ENCODE assay signal across 13 mouse cellular contexts in the genomic region with DNA sequence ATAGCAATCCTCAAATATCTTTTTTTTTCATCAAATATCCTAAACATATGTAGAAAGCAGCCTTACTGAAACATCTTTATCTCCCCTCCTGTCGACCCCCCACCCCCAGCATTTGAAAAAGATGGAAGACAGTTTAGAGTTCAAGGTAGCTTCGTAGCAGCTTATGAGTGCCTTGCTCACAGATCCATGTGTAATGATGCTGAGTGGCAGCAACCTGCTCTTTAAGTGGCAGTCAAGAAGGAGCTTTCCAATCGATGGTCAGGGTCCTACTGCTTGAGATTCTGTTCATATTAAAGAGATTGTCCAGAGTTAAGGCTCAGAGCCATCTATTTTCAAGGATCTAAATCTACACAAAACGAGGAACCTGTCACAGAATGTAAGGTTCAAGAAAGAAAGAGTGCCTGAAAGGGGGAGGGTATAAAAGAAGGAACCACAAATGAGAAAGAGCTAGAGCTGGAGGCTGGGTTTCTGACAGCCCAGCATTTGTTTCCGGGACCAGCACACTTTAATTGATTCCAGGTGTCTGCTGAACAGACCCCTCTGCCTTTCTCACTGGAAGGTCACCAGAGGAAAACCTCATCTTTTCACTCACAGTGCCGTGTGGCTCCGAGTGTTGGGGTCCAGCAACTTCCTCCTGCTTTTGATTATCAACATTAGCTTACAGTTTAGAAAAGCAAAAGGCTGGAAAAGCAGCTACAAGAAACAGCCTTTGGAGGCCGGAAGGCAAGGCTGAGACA. TPM values are rescaled to one million over a fixed set of nuclear protein-coding genes. Genes with fewer than 3 reads are reported as not detected.
A peak's percentile ranks its signal among the peaks of the same experiment; 100 is the strongest.
DNase-seq lines count a peak whose midpoint lies in the region; ATAC-seq lines count a peak whose summit lies in the region.
"Had no signal": no experiment of that assay in that cellular context is flagged by ENCODE, and none has a peak within 500 bp of the region (broad histone marks: within the 10 kb centered on the region; RNA-seq: fewer than 3 reads in every experiment).

No protein-coding gene starts in this region.

- no peaks in the 10 kb centered on the region for H3K36me3 ChIP-seq in forebrain, embryonic 10.5 days (replicated peaks)
- no peaks in the 10 kb centered on the region for H3K36me3 ChIP-seq in forebrain, embryonic 16.5 days (ENCODE audit: control insufficient read depth, insufficient read depth)
- no peaks in the 10 kb centered on the region for H3K36me3 ChIP-seq in limb, embryonic 11.5 days (ENCODE audit: control insufficient read depth, insufficient read depth, low read length)
- H3K36me3 ChIP-seq in kidney, embryonic 14.5 days (ENCODE audit: control insufficient read depth, insufficient read depth, low read length): no peaks in the 10 kb centered on the region

- ATAC-seq in forebrain, embryonic 16.5 days: no peak
- ATAC-seq in limb, embryonic 11.5 days (ENCODE audit: insufficient number of reproducible peaks, low FRiP score, low TSS enrichment, low read depth): peak; percentile 97
- no peak for ATAC-seq in kidney, embryonic 14.5 days (ENCODE audit: low FRiP score, low TSS enrichment)
- no peak for ATAC-seq in erythroblast, adult 5-6 weeks (replicated peaks; ENCODE audit: low FRiP score, poor library complexity, severe bottlenecking)
- ATAC-seq: inflammation-experienced regulatory T-cells, adult 6 months; midbrain, embryonic 16.5 days had no signal

- H3K4me2 ChIP-seq in forebrain, embryonic 16.5 days (ENCODE audit: low read length): no peak overlapping the region
- H3K4me2 ChIP-seq in limb, embryonic 11.5 days (ENCODE audit: low read depth, severe bottlenecking): peak overlapping the region; percentile 33
- no peak overlapping the region for H3K4me2 ChIP-seq in kidney, embryonic 14.5 days (replicated peaks; ENCODE audit: low read depth, low read length)
- H3K4me2 ChIP-seq: heart, embryonic 12.5 days; lung, embryonic 14.5 days had no signal

- 51% methylated on average over 8 of the region's 8 CpGs for WGBS in forebrain, embryonic 10.5 days
- WGBS in forebrain, embryonic 16.5 days: 51% methylated on average over 8 of the region's 8 CpGs
- 9% methylated on average over 8 of the region's 8 CpGs for WGBS in limb, embryonic 11.5 days
- WGBS in kidney, embryonic 14.5 days: 39% methylated on average over 8 of the region's 8 CpGs

- 0 out of 2 replicates have a peak overlapping the region, but pooled peaks have one; percentile 11 for H3K27ac ChIP-seq in forebrain, embryonic 10.5 days
- H3K27ac ChIP-seq in forebrain, embryonic 16.5 days (ENCODE audit: low read length): no peak overlapping the region
- H3K27ac ChIP-seq in limb, embryonic 11.5 days (replicated peaks; ENCODE audit: low read depth, low read length): peak overlapping the region; percentile 87
- H3K27ac ChIP-seq in kidney, embryonic 14.5 days (ENCODE audit: low read depth, low read length): no peak overlapping the region

- DNase-seq in forebrain, embryonic 10.5 days (ENCODE audit: extremely low spot score, low spot score): peak; percentile 25
- DNase-seq in thymus, postnatal 14 days: peak; percentile 10
- DNase-seq in thymus, adult 18-20 months: no peak
- DNase-seq in limb, embryonic 11.5 days (ENCODE audit: low spot score): peak; percentile 80
- DNase-seq in testis, postnatal 10 days (ENCODE audit: low spot score): no peak
- DNase-seq: lung, embryonic 14.5 days had no signal

- H3K9ac ChIP-seq in forebrain, embryonic 16.5 days (replicated peaks; ENCODE audit: low read depth, low read length): no peak overlapping the region
- H3K9ac ChIP-seq in limb, embryonic 11.5 days (ENCODE audit: low read length): no peak overlapping the region
- no peak overlapping the region for H3K9ac ChIP-seq in kidney, embryonic 14.5 days (ENCODE audit: low read depth, low read length)
- H3K9ac ChIP-seq: heart, embryonic 12.5 days; lung, embryonic 14.5 days had no signal

- peaks cover 9% of the 10 kb centered on the region for H3K4me1 ChIP-seq in forebrain, embryonic 10.5 days
- H3K4me1 ChIP-seq in forebrain, embryonic 16.5 days (replicated peaks; ENCODE audit: control insufficient read depth, insufficient read depth, low read length): no peaks in the 10 kb centered on the region
- H3K4me1 ChIP-seq in limb, embryonic 11.5 days (ENCODE audit: control insufficient read depth, insufficient read depth, low read length): peaks cover 14% of the 10 kb centered on the region; the same call in 1 of the 2 replicates
- H3K4me1 ChIP-seq in kidney, embryonic 14.5 days (ENCODE audit: control insufficient read depth, insufficient read depth, low read length): no peaks in the 10 kb centered on the region

- H3K4me3 ChIP-seq in forebrain, embryonic 10.5 days: no peak overlapping the region
- H3K4me3 ChIP-seq in forebrain, embryonic 16.5 days (replicated peaks; ENCODE audit: low read length): no peak overlapping the region
- H3K4me3 ChIP-seq in limb, embryonic 11.5 days (ENCODE audit: low read depth, low read length): no peak overlapping the region
- H3K4me3 ChIP-seq in kidney, embryonic 14.5 days (ENCODE audit: low read length): no peak overlapping the region
- H3K4me3 ChIP-seq: heart, embryonic 12.5 days had no signal

- H3K27me3 ChIP-seq in forebrain, embryonic 10.5 days (ENCODE audit: poor library complexity, severe bottlenecking): no peaks in the 10 kb centered on the region
- no peaks in the 10 kb centered on the region for H3K27me3 ChIP-seq in forebrain, embryonic 16.5 days (replicated peaks; ENCODE audit: control insufficient read depth, insufficient read depth, low read length)
- H3K27me3 ChIP-seq in limb, embryonic 11.5 days (ENCODE audit: control insufficient read depth, insufficient read depth, low read length): no peaks in the 10 kb centered on the region
- H3K27me3 ChIP-seq in kidney, embryonic 14.5 days (ENCODE audit: control insufficient read depth, insufficient read depth, low read length): no peaks in the 10 kb centered on the region
- H3K27me3 ChIP-seq: heart, embryonic 12.5 days had no signal

- no peaks in the 10 kb centered on the region for H3K9me3 ChIP-seq in forebrain, embryonic 10.5 days
- H3K9me3 ChIP-seq in forebrain, embryonic 16.5 days (ENCODE audit: control insufficient read depth, low read length): no peaks in the 10 kb centered on the region
- no peaks in the 10 kb centered on the region for H3K9me3 ChIP-seq in limb, embryonic 11.5 days (ENCODE audit: control insufficient read depth, low read length)
- H3K9me3 ChIP-seq in kidney, embryonic 14.5 days (ENCODE audit: control insufficient read depth, low read length): no peaks in the 10 kb centered on the region
- H3K9me3 ChIP-seq: heart, embryonic 12.5 days had no signal

RNA-seq across cellular contexts. Expression of gene Dse, which starts 31.5 kb away (rescaled TPM):
- 17.9 and 21.0 TPM in 2 replicates for polyA plus RNA-seq in forebrain, embryonic 10.5 days (2016; fragmentation: Nextera tagmentation; extraction: Ambion mirVana)
- polyA plus RNA-seq in forebrain, embryonic 16.5 days (2015; fragmentation: Nextera tagmentation; extraction: Ambion mirVana): 4.5 and 6.2 TPM in 2 replicates
- 36.0 and 37.4 TPM in 2 replicates for polyA plus RNA-seq in limb, embryonic 11.5 days (2014; fragmentation: Nextera tagmentation; extraction: Ambion mirVana)
- 12.8 and 24.1 TPM in 2 replicates for polyA plus RNA-seq in kidney, embryonic 14.5 days (2014; fragmentation: Nextera tagmentation; extraction: Ambion mirVana)
- 2.5 and 2.7 TPM in 2 replicates for total RNA-seq in erythroblast, adult 5-6 weeks (2015; ENCODE audit: low replicate concordance)
- total RNA-seq in erythroblast, adult 5-6 weeks (2017; ENCODE audit: low replicate concordance): 2.2 and 6.4 TPM in 2 replicates
- total RNA-seq: MEL had no signal

RNA-seq across cellular contexts. Expression of gene Calhm6, which starts 48.3 kb away (rescaled TPM):
- polyA plus RNA-seq in forebrain, embryonic 10.5 days (2016; fragmentation: Nextera tagmentation; extraction: Ambion mirVana): 0.47 and 0.56 TPM in 2 replicates
- 0.19 and 0.22 TPM in 2 replicates for polyA plus RNA-seq in forebrain, embryonic 16.5 days (2015; fragmentation: Nextera tagmentation; extraction: Ambion mirVana)
- 0.68 and 0.98 TPM in 2 replicates for polyA plus RNA-seq in limb, embryonic 11.5 days (2014; fragmentation: Nextera tagmentation; extraction: Ambion mirVana)
- polyA plus RNA-seq in kidney, embryonic 14.5 days (2014; fragmentation: Nextera tagmentation; extraction: Ambion mirVana): 0.89 and 1.7 TPM in 2 replicates
- total RNA-seq in erythroblast, adult 5-6 weeks (2015; ENCODE audit: low replicate concordance): not detected in 2 replicates
- 0.84 and 0.85 TPM in 2 replicates for total RNA-seq in erythroblast, adult 5-6 weeks (2017; ENCODE audit: low replicate concordance)
- total RNA-seq: MEL had no signal

Comparison
In these comparisons a context has a peak if more than half of its experiments do, and no peak if none do; other contexts are left out.
1. DNase-seq: peak in forebrain, embryonic 10.5 days (single experiment), thymus, postnatal 14 days (single experiment) and limb, embryonic 11.5 days (single experiment); none in thymus, adult 18-20 months (0 of 2) and testis, postnatal 10 days (single experiment).
2. H3K27ac ChIP-seq: peak in forebrain, embryonic 10.5 days (single experiment) and limb, embryonic 11.5 days (single experiment); none in forebrain, embryonic 16.5 days (single experiment) and kidney, embryonic 14.5 days (single experiment).